Mouse (Mus musculus) heart, embryonic 11.5 days (tissue): ENCODE measurements around the gene Sdr9c7. TPM values are rescaled to one million over a fixed set of nuclear protein-coding genes. Genes with fewer than 3 reads are reported as not detected.

Experiments
- ATAC-seq: fragments of 200-750 bp; cut with Nextera tagmentation; replicated peaks from 2 replicates; pipeline ENCODE4 v1.8.0; 2017; ENCODE audit warnings: moderate library complexity; ENCODE audit not compliant: insufficient number of reproducible peaks, low FRiP score, low TSS enrichment
- H3K27ac ChIP-seq: fragments of 300-500 bp; sonication (generic); 2 replicates; pipeline ENCODE4 v1.5.1; 2014; ENCODE audit warnings: mild to moderate bottlenecking, low read depth, low read length
- H3K27me3 ChIP-seq: fragments of 300-500 bp; sonication (generic); 2 replicates; pipeline ENCODE4 v1.6.1; 2014; ENCODE audit warnings: mild to moderate bottlenecking, low read length, mixed read lengths; ENCODE audit not compliant: control insufficient read depth, insufficient read depth
- H3K36me3 ChIP-seq: fragments of 300-500 bp; sonication (generic); 2 replicates; pipeline ENCODE4 v1.6.1; 2014; ENCODE audit warnings: mild to moderate bottlenecking, low read length, moderate library complexity, mixed read lengths; ENCODE audit not compliant: control insufficient read depth, insufficient read depth
- H3K4me1 ChIP-seq: fragments of 300-500 bp; sonication (generic); 2 replicates; pipeline ENCODE4 v1.6.1; 2014; ENCODE audit warnings: low read length; ENCODE audit not compliant: control insufficient read depth, insufficient read depth
- H3K4me2 ChIP-seq: fragments of 300-500 bp; sonication (generic); 2 replicates; pipeline ENCODE4 v1.6.1; 2014; ENCODE audit warnings: mild to moderate bottlenecking, moderate library complexity
- H3K4me3 ChIP-seq: fragments of 300-500 bp; sonication (generic); 2 replicates; pipeline ENCODE4 v1.5.1; 2014; ENCODE audit warnings: low read depth, low read length
- H3K9ac ChIP-seq: fragments of 300-500 bp; sonication (generic); 2 replicates; pipeline ENCODE4 v1.6.1; 2014; ENCODE audit warnings: mild to moderate bottlenecking, low read depth, low read length, moderate library complexity
- H3K9me3 ChIP-seq: fragments of 300-500 bp; sonication (generic); replicated peaks from 2 replicates; pipeline ENCODE4 v1.6.1; 2016; ENCODE audit warnings: low read length; ENCODE audit not compliant: control insufficient read depth
- WGBS: fragments of 180-500 bp; shearing (Covaris S2); extraction: QIAGEN DNeasy Blood & Tissue Kit; methylation state at CpG from one replicate; pipeline ENCODE4 v1.1.7; 2014; ENCODE audit not compliant: insufficient replicate concordance; 5-methylcytosine and 5-hydroxymethylcytosine counted together
- polyA plus RNA-seq: library from polyadenylated mRNA; unstranded; fragments of >200 nt; fragmentation: Nextera tagmentation; extraction: Ambion mirVana; gene quantifications from 2 replicates; pipeline ENCODE4 v1.2.1, GENCODE M21; 2014

Sdr9c7 gene
- polyA plus RNA-seq, 1 experiment from 2014 or later: not detected

- no peaks in the 10 kb centered on the region for H3K9me3 ChIP-seq
- H3K4me1 ChIP-seq: no peaks in the 10 kb centered on the region
- no peak overlapping the region for H3K9ac ChIP-seq
- no peak overlapping the region for H3K4me2 ChIP-seq
- H3K36me3 ChIP-seq: no peaks in the 10 kb centered on the region
- no peak overlapping the region for H3K27ac ChIP-seq
- WGBS: 88% methylated on average over 7 of the region's 7 CpGs
- no peak overlapping the region for H3K4me3 ChIP-seq
- H3K27me3 ChIP-seq: no peaks in the 10 kb centered on the region
- no peak for ATAC-seq
Observed at GRCm38 (mm10) chr10:127959161-127959679, 60.9 kb downstream of the Sdr9c7 start.

Other genes with a start within 250 kb of the Sdr9c7 start
- 6.7 and 8.4 TPM in 2 replicates for gene Nemp1, start 231.6 kb upstream of the Sdr9c7 start, polyA plus RNA-seq
- 7.9 and 10.1 TPM in 2 replicates for gene Nab2, start 229.9 kb upstream of the Sdr9c7 start, polyA plus RNA-seq
- gene Myo1a, start 193.3 kb upstream of the Sdr9c7 start, polyA plus RNA-seq: 0.14 and 0.49 TPM in 2 replicates
- 3.7 and 6.4 TPM in 2 replicates for gene Tac2, start 174.0 kb upstream of the Sdr9c7 start, polyA plus RNA-seq
- gene Zbtb39, start 159.0 kb upstream of the Sdr9c7 start, polyA plus RNA-seq: 3.1 and 4.2 TPM in 2 replicates
- 9.1 and 9.2 TPM in 2 replicates for gene Gpr182, start 146.8 kb upstream of the Sdr9c7 start, polyA plus RNA-seq
- gene Rdh1, start 138.8 kb upstream of the Sdr9c7 start, polyA plus RNA-seq: 0.10 TPM in 1 of 2 replicates, not detected in the other
- gene Rdh16f1, start 138.7 kb upstream of the Sdr9c7 start, polyA plus RNA-seq: 0.10 TPM in 1 of 2 replicates, not detected in the other
- gene Rdh9, start 122.1 kb upstream of the Sdr9c7 start, polyA plus RNA-seq: 0.18 TPM in 1 of 2 replicates, not detected in the other
- not detected in 2 replicates for gene Rdh16, start 97.4 kb upstream of the Sdr9c7 start, polyA plus RNA-seq
- gene Rdh19, start 48.6 kb upstream of the Sdr9c7 start, polyA plus RNA-seq: not detected in 2 replicates
- gene Rdh16f2, start 32.0 kb upstream of the Sdr9c7 start, polyA plus RNA-seq: not detected in 2 replicates
- gene Rdh7, start 9.7 kb upstream of the Sdr9c7 start, polyA plus RNA-seq: not detected in 2 replicates
- not detected in 2 replicates for gene Hsd17b6, start 109.1 kb downstream of the Sdr9c7 start, polyA plus RNA-seq
- gene Prim1, start 116.7 kb downstream of the Sdr9c7 start, polyA plus RNA-seq: 56.0 and 61.4 TPM in 2 replicates
- gene Naca, start 137.1 kb downstream of the Sdr9c7 start, polyA plus RNA-seq: 678 and 713 TPM in 2 replicates
- gene Ptges3, start 160.4 kb downstream of the Sdr9c7 start, polyA plus RNA-seq: 354 and 377 TPM in 2 replicates
- 4,523 and 4,948 TPM in 2 replicates for gene Atp5b, start 184.8 kb downstream of the Sdr9c7 start, polyA plus RNA-seq
- gene Baz2a, start 193.1 kb downstream of the Sdr9c7 start, polyA plus RNA-seq: 10.9 and 21.7 TPM in 2 replicates